Mouse (Mus musculus) neutrophil, adult 5-6 weeks (primary cell): ENCODE data around the gene Manba. TPM values are rescaled to one million over a fixed set of nuclear protein-coding genes. Genes with fewer than 3 reads are reported as not detected.
A peak's percentile ranks its signal among the peaks of the same experiment; 100 is the strongest.
"Not testable (repeated sequence)": the region's sequence is repeated elsewhere in the genome, so short reads cannot be mapped to it uniquely, and the experiment has no call there.

Experiments
- ATAC-seq: fragments of 151-379, 151-347 bp; 2 replicates; pipeline ENCODE4 v1.8.0; 2017; ENCODE audit warnings: mild to moderate bottlenecking, moderate TSS enrichment; ENCODE audit not compliant: insufficient number of reproducible peaks, poor library complexity, low FRiP score, severe bottlenecking; ENCODE audit errors: extremely low read depth
- total RNA-seq: library from RNA; stranded (forward); fragments of 200-1000 nt; gene quantifications from 2 replicates; pipeline ENCODE4 v1.2.3, GENCODE M21; 2017

The Manba gene
- total RNA-seq, 1 experiment from 2014 or later, result 36.7 TPM

DNA sequence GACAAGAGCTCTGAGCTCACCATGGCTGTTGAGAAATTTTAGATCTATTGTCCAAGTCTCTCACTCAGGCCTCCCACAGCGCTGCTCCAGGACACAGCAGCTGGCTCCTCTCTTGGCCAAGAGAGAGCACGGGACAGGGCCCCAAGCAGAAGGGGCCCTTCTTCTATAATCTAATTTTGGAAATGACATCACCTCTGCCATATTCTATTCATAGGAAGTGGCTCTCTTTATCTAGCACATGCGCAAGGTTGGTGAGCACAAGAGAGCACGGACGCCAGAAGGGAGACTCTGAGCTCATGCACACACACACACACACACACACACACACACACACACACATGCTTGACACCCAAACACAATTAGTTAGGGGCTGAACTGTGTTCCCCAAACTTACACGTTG lies 31.5 kb downstream of the Manba start:
- no peak for ATAC-seq

DNA sequence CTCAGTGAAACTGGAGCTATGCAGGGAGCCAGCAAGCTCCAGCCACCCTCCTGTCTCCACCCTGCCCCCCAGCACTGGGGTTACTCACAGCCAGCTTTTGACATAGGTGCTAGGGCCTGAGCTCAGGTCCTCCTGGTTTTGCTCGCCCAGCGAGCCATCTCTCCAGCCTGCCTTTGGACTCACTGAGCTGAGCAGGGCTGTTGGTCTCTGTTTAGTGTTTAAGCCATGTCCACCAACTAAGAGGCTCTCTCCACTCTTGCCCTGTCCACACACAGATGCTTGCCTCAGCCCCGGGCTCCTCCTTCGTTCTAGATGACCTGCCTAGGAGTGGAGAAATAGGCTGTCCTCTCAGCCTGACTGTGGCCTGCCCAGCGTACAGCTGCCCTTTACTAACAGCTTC lies 33.5 kb downstream of the Manba start:
- ATAC-seq, result no peak

- no peak for ATAC-seq
Measured at GRCm38 (mm10) chr3:135519584-135519983, 34.2 kb downstream of the Manba start.

DNA sequence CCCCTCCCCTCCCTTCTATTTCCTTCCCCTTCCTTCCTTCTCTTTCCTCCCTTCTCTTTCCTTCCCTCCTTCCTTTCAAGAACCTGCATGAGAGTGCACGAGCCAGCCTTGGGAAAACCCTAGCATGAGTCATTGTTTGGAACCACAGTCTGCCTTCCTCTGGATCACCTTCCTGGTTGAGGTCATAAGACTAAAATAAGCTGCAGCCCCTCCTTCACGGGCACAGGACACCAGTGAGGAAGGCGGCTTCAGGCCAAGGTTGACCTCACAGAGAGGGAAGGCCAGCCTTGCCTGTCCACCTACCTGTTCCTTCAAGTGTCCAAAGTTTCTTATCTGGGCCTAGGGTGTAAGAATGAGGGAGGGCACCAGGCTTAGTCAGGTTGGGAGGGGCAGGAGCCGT lies 36.6 kb downstream of the Manba start:
- ATAC-seq, result no peak

DNA sequence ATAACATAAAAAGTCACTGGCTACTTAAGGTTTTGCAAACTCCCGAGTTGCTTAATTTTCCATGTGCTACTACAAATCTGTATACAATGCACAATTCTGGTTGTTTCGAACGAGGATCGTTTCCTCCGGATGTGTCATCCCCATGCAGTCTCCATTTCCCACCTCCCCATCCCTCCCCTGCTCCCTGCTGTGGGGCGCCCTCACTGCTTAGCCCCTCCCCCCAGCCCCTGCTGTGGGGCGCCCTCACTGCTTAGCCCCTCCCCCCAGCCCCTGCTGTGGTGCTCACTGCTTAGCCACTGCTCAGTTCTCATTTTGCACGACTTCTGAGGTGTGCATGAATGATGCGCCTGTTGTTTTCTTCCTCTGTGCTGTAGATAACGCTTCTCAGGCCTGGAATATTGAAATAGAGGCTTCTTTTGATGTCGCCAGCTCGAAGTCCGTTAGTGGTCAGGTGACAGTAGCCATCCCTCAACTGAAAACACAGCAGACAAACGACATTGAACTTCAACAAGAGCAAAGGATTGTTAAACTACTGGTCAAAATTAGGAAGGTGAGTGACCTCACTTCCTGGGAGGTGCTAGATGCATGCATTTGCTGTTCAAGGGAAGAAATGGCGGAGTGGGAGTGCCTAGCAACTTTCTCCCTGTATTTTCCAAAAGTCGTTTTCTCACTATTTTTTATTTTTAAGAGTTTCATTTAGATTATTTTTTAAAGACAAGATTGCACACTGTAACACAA lies 37.4 kb downstream of the Manba start:
- no peak for ATAC-seq

DNA sequence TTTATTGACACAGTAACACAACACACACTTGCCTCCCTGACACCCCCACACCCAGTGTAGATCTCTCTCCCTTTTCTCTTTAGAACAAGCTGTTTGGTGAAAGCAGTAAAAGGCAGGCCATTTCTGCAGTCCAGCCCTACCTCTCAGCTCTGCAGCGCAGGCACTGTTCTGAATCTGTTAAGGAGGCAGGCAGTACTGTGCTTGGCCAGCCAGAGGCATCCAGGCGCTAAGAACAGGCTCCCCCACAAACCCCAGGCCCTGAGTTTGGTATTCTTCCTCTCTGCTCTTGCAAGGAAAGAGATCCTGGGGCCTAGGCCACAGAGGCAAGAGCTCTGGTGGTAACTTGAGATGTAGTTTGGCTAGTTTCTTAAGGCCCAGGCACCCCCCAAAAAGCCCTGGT lies 39.5 kb downstream of the Manba start:
- not testable (repeated sequence) for ATAC-seq

GRCm38 (mm10) chr3:135529670-135530069 lies 44.3 kb downstream of the Manba start:
- no peak for ATAC-seq

- no peak for ATAC-seq
Measured at GRCm38 (mm10) chr3:135531762-135532161, 46.4 kb downstream of the Manba start.

GRCm38 (mm10) chr3:135534103-135534502 lies 48.7 kb downstream of the Manba start:
- no peak for ATAC-seq

DNA sequence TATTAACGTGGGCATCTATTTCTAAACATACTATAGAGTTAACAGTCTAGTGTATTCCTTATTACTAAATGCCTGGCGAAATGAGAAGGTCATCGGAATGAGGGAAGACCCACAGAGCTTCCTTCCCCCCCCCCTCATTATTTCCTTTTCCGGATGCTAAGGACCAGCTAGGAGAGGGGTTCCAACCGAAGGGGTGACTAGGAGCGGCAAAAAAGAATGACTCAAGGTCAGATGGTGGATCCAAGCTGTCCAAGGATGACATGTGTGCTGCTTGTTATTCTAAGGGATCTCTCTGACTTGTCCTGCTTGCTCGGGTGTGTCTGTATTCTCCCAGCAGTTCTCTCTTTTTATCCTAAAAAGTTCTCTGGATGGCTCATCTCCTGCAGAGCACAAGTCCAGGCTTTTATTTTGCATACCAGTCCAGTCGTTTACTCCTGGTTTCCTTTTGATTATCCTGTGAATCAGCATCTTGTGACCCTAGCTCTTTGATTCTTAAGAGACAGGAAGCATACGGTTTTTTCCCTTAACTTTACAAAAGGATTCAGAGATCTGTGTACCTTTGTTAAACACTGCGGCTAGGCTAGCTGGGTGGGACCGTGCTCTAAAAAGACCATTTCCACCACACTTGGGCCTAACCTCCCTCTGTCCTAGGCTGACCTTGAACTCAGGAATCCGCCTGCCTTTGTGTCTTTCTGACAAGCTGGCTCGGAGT lies 61.0 kb downstream of the Manba start:
- ATAC-seq, result no peak

GRCm38 (mm10) chr3:135547298-135547697 lies 61.9 kb downstream of the Manba start:
- no peak for ATAC-seq

DNA sequence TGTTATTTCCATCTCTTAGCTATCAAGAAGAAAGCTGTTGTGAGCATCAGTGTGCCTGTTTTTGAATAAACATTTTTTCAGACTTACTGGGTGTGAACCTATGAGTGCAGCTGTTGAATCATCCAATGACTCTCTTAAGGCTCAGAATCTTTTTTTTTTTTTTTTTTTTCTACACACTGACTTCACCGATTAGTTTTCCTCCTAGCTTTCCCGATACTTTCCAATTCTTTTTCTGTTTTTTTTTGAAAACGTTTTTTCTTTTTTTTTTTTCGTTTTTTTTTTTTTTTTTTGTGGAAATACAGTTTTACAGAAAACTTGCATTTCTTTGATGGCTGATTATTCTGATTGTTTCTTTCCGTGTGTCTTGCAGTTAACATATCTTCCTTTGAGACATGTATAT lies 67.5 kb downstream of the Manba start:
- ATAC-seq, result no peak

DNA sequence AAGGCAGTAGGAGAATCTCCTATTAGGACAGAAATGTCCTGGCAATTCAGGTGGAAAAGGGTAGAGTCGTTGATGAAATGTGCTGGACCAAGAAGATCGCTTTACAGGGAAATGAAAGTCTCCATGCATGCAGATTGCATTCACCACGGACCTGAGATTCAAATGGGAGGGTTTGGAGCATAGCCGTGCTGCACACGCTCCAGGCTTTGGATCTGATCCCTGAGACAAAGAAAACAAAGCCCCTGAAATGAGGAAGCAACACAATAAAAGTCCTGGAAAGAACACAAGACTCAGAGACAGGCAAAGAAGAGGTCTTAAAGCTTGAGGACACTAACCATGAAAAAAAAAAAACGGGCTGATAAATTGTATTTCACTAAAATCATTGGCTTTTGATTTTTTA lies 69.8 kb downstream of the Manba start:
- no peak for ATAC-seq

GRCm38 (mm10) chr3:135556052-135556587 lies 70.7 kb downstream of the Manba start:
- 0 out of 2 replicates have a peak, but pooled peaks have one; percentile 16 for ATAC-seq

DNA sequence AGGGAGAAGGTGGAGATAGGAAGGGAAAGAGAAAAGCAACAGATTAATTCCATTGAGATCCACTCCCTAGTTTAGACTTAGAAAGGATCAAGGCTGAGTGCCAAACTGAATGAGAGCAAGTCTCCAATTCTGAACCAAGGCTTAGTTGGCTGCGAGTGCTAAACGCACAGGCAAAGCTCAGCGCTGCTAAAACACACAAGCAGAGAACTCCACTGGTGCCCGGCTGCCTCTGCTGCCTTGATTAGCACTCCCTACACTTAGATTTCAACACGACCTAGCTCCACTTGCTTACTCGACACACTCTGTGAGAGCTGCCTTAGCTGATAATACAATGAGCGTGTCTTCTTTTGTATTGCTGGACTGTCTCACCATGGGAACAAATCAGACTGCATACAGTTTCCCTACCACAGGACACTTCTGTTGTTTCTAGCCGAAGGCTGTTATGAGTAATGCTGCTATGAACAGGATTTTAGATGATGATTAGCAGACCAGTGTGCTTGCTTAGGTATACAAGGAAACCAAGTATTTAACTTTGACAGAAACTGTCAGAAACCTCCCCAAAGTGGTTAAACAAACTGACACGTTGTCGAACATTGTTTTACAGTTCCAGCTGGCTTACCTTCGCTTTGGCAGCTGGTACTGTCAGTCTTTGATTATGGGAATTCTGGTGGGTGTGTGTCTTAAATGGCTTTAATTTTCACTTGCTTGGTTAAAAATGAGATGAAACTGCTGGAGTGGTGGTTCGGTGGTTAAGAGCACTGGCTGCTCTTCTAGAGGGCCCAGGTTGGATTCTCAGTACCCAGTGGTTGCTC lies 71.6 kb downstream of the Manba start:
- no peak for ATAC-seq

DNA sequence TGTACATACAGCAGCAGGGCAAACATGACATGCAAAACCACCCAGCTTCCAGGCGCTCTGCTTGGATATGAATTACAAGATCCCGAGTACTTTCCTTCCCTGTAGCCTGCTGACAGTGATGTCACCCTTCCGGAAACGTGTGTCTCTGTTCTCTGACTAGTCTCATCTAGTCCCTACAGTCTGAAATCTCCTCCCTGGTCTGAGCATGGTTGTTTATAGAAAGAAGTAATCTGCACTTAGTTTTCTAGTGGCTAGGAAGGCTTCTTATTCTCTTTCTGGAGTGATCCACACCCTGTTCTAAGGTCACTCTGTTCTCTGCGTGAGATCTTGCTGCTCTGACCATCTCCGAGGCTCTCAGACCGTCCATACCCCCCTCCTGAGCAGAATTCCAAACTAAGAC lies 76.6 kb downstream of the Manba start:
- ATAC-seq, result no peak

DNA sequence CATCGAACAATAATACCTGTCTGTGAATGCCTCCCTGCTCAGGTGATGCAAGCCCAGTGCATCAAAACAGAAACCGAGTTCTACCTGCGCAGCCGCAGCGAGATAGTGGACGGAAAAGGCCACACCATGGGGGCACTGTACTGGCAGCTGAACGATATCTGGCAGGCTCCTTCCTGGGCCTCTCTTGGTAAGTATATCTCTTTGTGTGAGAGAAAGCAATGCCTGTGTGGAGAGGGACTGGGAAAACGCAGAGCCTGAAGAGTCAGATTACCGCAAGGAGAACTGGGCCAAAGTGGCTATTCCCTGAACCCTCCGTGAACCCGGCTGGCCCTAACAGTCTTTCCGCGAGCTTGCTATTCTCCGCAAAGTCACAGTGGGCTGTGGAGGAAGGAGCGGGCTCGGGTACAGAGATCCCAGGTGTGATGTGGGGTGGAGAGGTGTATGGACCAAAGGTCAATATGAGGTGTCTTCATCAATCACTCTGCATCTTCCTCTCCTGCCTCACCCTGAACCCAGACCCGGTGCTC lies 77.8 kb downstream of the Manba start:
- ATAC-seq, result no peak

DNA sequence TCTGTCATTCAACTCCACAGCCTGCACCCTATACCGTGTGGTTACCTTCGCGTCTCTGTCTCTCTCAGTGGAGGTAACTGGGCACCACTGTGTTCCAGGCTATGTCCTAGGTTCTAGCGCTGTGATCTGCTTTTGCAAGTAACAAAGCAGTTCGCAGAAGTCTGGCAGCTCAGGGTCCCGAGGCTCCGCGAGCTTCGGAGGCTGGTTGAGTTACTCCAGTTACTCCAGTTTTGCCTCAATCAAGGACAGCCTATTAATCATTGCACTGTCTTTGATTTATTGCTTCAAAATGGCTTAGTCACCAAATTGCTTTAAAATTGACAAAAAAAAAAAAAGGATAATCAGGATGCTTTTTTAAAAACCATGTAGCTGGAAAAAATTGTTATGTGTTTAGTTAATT lies 79.3 kb downstream of the Manba start:
- no peak for ATAC-seq

GRCm38 (mm10) chr3:135565306-135565705 lies 79.9 kb downstream of the Manba start:
- peak; percentile 77 for ATAC-seq
